Mouse (Mus musculus) thymus, postnatal 0 days (tissue): Measurements from ENCODE around the gene Fam241a. TPM values are rescaled to one million over a fixed set of nuclear protein-coding genes. Genes with fewer than 3 reads are reported as not detected.
A peak's percentile ranks its signal among the peaks of the same experiment; 100 is the strongest.

Experiments used
- DNase-seq: peaks from one replicate; pipeline ENCODE4 v3.0.0-alpha.2; 2015; ENCODE audit warnings: low spot score
- polyA plus RNA-seq: library from polyadenylated mRNA; unstranded; fragments of >200 nt; fragmentation: Nextera tagmentation; extraction: Ambion mirVana; gene quantifications from 2 replicates; pipeline ENCODE4 v1.2.1, GENCODE M21; 2015

Fam241a gene
- polyA plus RNA-seq, 1 experiment from 2014 or later, result 21.8 TPM

GRCm38 (mm10) chr3:127879968-127880367 lies 16.2 kb downstream of the Fam241a start:
- DNase-seq, result no peak

- no peak for DNase-seq
Measured at GRCm38 (mm10) chr3:127875509-127875908, 20.6 kb downstream of the Fam241a start.

- no peak for DNase-seq
Measured at GRCm38 (mm10) chr3:127875059-127875458, 21.1 kb downstream of the Fam241a start.

- no peak for DNase-seq
Measured at GRCm38 (mm10) chr3:127874254-127874883, 21.8 kb downstream of the Fam241a start.

- no peak for DNase-seq
Measured at GRCm38 (mm10) chr3:127871575-127871974, 24.5 kb downstream of the Fam241a start.

GRCm38 (mm10) chr3:127868880-127869279 lies 27.2 kb downstream of the Fam241a start:
- no peak for DNase-seq

GRCm38 (mm10) chr3:127868046-127868758 lies 27.9 kb downstream of the Fam241a start:
- DNase-seq, result peak; percentile 60

- no peak for DNase-seq
Measured at GRCm38 (mm10) chr3:127864242-127864641, 31.9 kb downstream of the Fam241a start.

- peak; percentile 40 for DNase-seq
Measured at GRCm38 (mm10) chr3:127863571-127863970, 32.6 kb downstream of the Fam241a start.

- DNase-seq, result peak; percentile 77
Measured at GRCm38 (mm10) chr3:127862479-127862878, 33.6 kb downstream of the Fam241a start.

GRCm38 (mm10) chr3:127861340-127861739 lies 34.8 kb downstream of the Fam241a start:
- no peak for DNase-seq

- DNase-seq, result peak; percentile 83
Measured at GRCm38 (mm10) chr3:127853431-127854206, 42.5 kb downstream of the Fam241a start.

- DNase-seq, result no peak
Measured at GRCm38 (mm10) chr3:127852722-127853121, 43.4 kb downstream of the Fam241a start.

- no peak for DNase-seq
Measured at GRCm38 (mm10) chr3:127850776-127851646, 45.1 kb downstream of the Fam241a start.

- no peak for DNase-seq
Measured at GRCm38 (mm10) chr3:127849922-127850321, 46.2 kb downstream of the Fam241a start.

GRCm38 (mm10) chr3:127848088-127848808 lies 47.9 kb downstream of the Fam241a start:
- DNase-seq, result no peak

- DNase-seq, result no peak
Measured at GRCm38 (mm10) chr3:127843941-127844327, 52.2 kb downstream of the Fam241a start.

GRCm38 (mm10) chr3:127843324-127843940 lies 52.7 kb downstream of the Fam241a start:
- no peak for DNase-seq

- DNase-seq, result no peak
Measured at GRCm38 (mm10) chr3:127841926-127842325, 54.2 kb downstream of the Fam241a start.
